Mouse (Mus musculus): ENCODE results near the gene Dpysl4. TPM values are rescaled to one million over a fixed set of nuclear protein-coding genes. Genes with fewer than 3 reads are reported as not detected.

Dpysl4 gene
- 0.03 TPM in 1 of 2 replicates, not detected in the other for polyA plus RNA-seq (2012)

DNA sequence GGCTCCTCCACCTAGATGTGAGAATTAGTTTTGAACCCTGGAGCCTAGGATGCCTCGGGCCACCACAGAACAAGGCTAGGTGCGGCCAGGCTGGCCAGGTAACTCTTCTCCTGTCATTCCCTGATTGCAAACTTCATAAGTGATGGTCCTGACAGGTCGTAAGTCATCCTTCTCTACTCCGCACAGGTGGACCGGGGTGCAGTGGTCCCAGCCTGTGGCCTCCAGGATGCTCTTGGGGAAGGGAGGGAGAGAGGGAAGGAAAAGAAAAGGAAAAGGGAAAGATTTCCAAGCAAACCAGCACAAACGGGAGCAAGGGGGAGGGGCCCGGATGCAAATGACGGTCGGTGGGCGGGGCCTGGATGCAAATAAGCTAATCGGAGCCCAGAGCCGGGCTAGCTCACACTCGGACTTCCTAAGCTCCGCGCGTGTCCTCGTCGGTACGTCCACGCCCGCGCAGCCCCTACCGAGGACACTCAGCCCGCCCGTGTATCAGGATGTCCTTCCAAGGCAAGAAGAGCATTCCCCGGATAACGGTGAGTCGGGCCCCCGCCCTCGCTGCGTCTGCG, at the start of gene Dpysl4:
Gene Dpysl4, plus strand, starts transcription at position 373 of the 566 bp plus-strand sequence.

Other genes with a start within 250 kb of the Dpysl4 start
- 20.6 TPM in 2 replicates for gene Ppp2r2d, start 239.9 kb upstream of the Dpysl4 start, polyA plus RNA-seq (2012)
- 6.2 and 7.2 TPM in 2 replicates for gene Mapk1ip1, start 239.7 kb upstream of the Dpysl4 start, polyA plus RNA-seq (2012)
- gene Bnip3, start 176.5 kb upstream of the Dpysl4 start, polyA plus RNA-seq (2012), result 11.3 and 13.3 TPM in 2 replicates
- not detected in 2 replicates for gene Jakmip3, start 145.3 kb upstream of the Dpysl4 start, polyA plus RNA-seq (2012)
- gene Lrrc27, start 127.0 kb downstream of the Dpysl4 start, polyA plus RNA-seq (2012), result 1.5 TPM in 2 replicates
- 0.26 and 0.38 TPM in 2 replicates for gene Stk32c, start 127.3 kb downstream of the Dpysl4 start, polyA plus RNA-seq (2012)
- gene Pwwp2b, start 162.5 kb downstream of the Dpysl4 start, polyA plus RNA-seq (2012), result 11.0 and 12.2 TPM in 2 replicates

All from megakaryocyte-erythroid progenitor cell, adult 5 weeks (primary cell).